Mouse (Mus musculus) forebrain, embryonic 16.5 days (tissue): Measurements from ENCODE around the gene Armc9. TPM values are rescaled to one million over a fixed set of nuclear protein-coding genes. Genes with fewer than 3 reads are reported as not detected.

ENCODE experiments used
- ATAC-seq: fragments of 200-750 bp; cut with Nextera tagmentation; 2 replicates; pipeline ENCODE4 v1.8.0; 2017; ENCODE audit warnings: mild to moderate bottlenecking, moderate library complexity
- H3K27ac ChIP-seq: fragments of 300-500 bp; sonication (generic); 2 replicates; pipeline ENCODE4 v1.5.1; 2014; ENCODE audit warnings: low read length, control low read depth
- H3K27me3 ChIP-seq: fragments of 300-500 bp; sonication (generic); replicated peaks from 2 replicates; pipeline ENCODE4 v1.6.1; 2014; ENCODE audit warnings: low read length; ENCODE audit not compliant: control insufficient read depth, insufficient read depth
- H3K36me3 ChIP-seq: fragments of 300-500 bp; sonication (generic); 2 replicates; pipeline ENCODE4 v1.6.1; 2014; ENCODE audit not compliant: control insufficient read depth, insufficient read depth
- H3K4me1 ChIP-seq: fragments of 300-500 bp; sonication (generic); replicated peaks from 2 replicates; pipeline ENCODE4 v1.6.1; 2014; ENCODE audit warnings: low read length; ENCODE audit not compliant: control insufficient read depth, insufficient read depth
- H3K4me2 ChIP-seq: fragments of 300-500 bp; sonication (generic); 2 replicates; pipeline ENCODE4 v1.6.1; 2014; ENCODE audit warnings: mild to moderate bottlenecking, low read length, control low read depth
- H3K4me3 ChIP-seq: fragments of 300-500 bp; sonication (generic); replicated peaks from 2 replicates; pipeline ENCODE4 v1.5.1; 2014; ENCODE audit warnings: mild to moderate bottlenecking, low read length, control low read depth
- H3K9ac ChIP-seq: fragments of 300-500 bp; sonication (generic); replicated peaks from 2 replicates; pipeline ENCODE4 v1.6.1; 2014; ENCODE audit warnings: low read depth, low read length, control low read depth
- H3K9me3 ChIP-seq: fragments of 300-500 bp; sonication (generic); 2 replicates; pipeline ENCODE4 v1.6.1; 2016; ENCODE audit warnings: low read length; ENCODE audit not compliant: control insufficient read depth
- WGBS: fragments of 180-500 bp; shearing (Covaris S2); extraction: QIAGEN DNeasy Blood & Tissue Kit; methylation state at CpG from one replicate; pipeline ENCODE4 v1.1.7; 2014; 5-methylcytosine and 5-hydroxymethylcytosine counted together
- polyA plus RNA-seq: library from polyadenylated mRNA; unstranded; fragments of >200 nt; fragmentation: Nextera tagmentation; extraction: Ambion mirVana; gene quantifications from 2 replicates; pipeline ENCODE4 v1.2.1, GENCODE M21; 2015

The Armc9 gene
- polyA plus RNA-seq, 1 experiment from 2014 or later: 36.5 TPM

- no peak overlapping the region for H3K27ac ChIP-seq
- H3K27me3 ChIP-seq: no peaks in the 10 kb centered on the region
- no peak overlapping the region for H3K9ac ChIP-seq
- H3K36me3 ChIP-seq: peaks cover 4% of the 10 kb centered on the region; the same call in 1 of the 2 replicates
- WGBS: 88% methylated on average over 4 of the region's 4 CpGs
- H3K4me2 ChIP-seq: no peak overlapping the region
- H3K4me3 ChIP-seq: no peak overlapping the region
- ATAC-seq: no peak
- H3K9me3 ChIP-seq: no peaks in the 10 kb centered on the region
- H3K4me1 ChIP-seq: no peaks in the 10 kb centered on the region
These were observed 11.4 kb upstream of the Armc9 start for GRCm38 (mm10) chr1:86143165-86143564.

GRCm38 (mm10) chr1:86144001-86144944 is 10.3 kb upstream of the Armc9 start:
- H3K9me3 ChIP-seq: no peaks in the 10 kb centered on the region
- no peak overlapping the region for H3K4me2 ChIP-seq
- no peak for ATAC-seq
- WGBS: 76% methylated on average over 21 of the region's 21 CpGs
- H3K27ac ChIP-seq: no peak overlapping the region
- no peaks in the 10 kb centered on the region for H3K4me1 ChIP-seq
- no peak overlapping the region for H3K4me3 ChIP-seq
- peaks cover 4% of the 10 kb centered on the region; the same call in 1 of the 2 replicates for H3K36me3 ChIP-seq
- no peaks in the 10 kb centered on the region for H3K27me3 ChIP-seq
- no peak overlapping the region for H3K9ac ChIP-seq

GRCm38 (mm10) chr1:86146293-86146692 is 8.3 kb upstream of the Armc9 start:
- H3K27me3 ChIP-seq: no peaks in the 10 kb centered on the region
- H3K9ac ChIP-seq: no peak overlapping the region
- H3K4me1 ChIP-seq: no peaks in the 10 kb centered on the region
- no peak overlapping the region for H3K4me2 ChIP-seq
- WGBS: 86% methylated on average over 5 of the region's 5 CpGs
- no peaks in the 10 kb centered on the region for H3K9me3 ChIP-seq
- no peak for ATAC-seq
- H3K27ac ChIP-seq: no peak overlapping the region
- no peak overlapping the region for H3K4me3 ChIP-seq
- H3K36me3 ChIP-seq: no peaks in the 10 kb centered on the region; the same call in 1 of the 2 replicates

GRCm38 (mm10) chr1:86147557-86147956 is 7.0 kb upstream of the Armc9 start:
- Histone ChIP-seq H3K4me2 (no peak overlapping the region), H3K27ac (no peak overlapping the region), H3K4me3 (no peak overlapping the region), H3K4me1 (no peaks in the 10 kb centered on the region), H3K27me3 (no peaks in the 10 kb centered on the region), H3K9ac (no peak overlapping the region), H3K9me3 (no peaks in the 10 kb centered on the region), H3K36me3 (no peaks in the 10 kb centered on the region)
- ATAC-seq: no peak
- 85% methylated on average over 5 of the region's 5 CpGs for WGBS

- no peak for ATAC-seq
- 82% methylated on average over 9 of the region's 9 CpGs for WGBS
These were observed 6.4 kb upstream of the Armc9 start for GRCm38 (mm10) chr1:86148161-86148560.

GRCm38 (mm10) chr1:86150929-86151328 is 3.7 kb upstream of the Armc9 start:
- ATAC-seq: no peak
- H3K4me1 ChIP-seq: peaks cover 13% of the 10 kb centered on the region
- 86% methylated on average over 6 of the region's 6 CpGs for WGBS
- H3K36me3 ChIP-seq: no peaks in the 10 kb centered on the region
- no peaks in the 10 kb centered on the region for H3K9me3 ChIP-seq
- no peak overlapping the region for H3K27ac ChIP-seq
- H3K9ac ChIP-seq: no peak overlapping the region
- no peak overlapping the region for H3K4me3 ChIP-seq
- H3K27me3 ChIP-seq: no peaks in the 10 kb centered on the region
- no peak overlapping the region for H3K4me2 ChIP-seq

More at GRCm38 (mm10) chr1:86148161-86148560, 6.4 kb upstream of the Armc9 start:
- Histone ChIP-seq H3K4me3 (no peak overlapping the region), H3K4me2 (no peak overlapping the region), H3K27me3 (no peaks in the 10 kb centered on the region), H3K4me1 (no peaks in the 10 kb centered on the region), H3K9ac (no peak overlapping the region), H3K36me3 (no peaks in the 10 kb centered on the region), H3K9me3 (no peaks in the 10 kb centered on the region), H3K27ac (no peak overlapping the region)

- no peak for ATAC-seq
- no peak overlapping the region for H3K4me2 ChIP-seq
- H3K9me3 ChIP-seq: no peaks in the 10 kb centered on the region
- no peaks in the 10 kb centered on the region for H3K27me3 ChIP-seq
- H3K9ac ChIP-seq: no peak overlapping the region
- no peaks in the 10 kb centered on the region for H3K36me3 ChIP-seq
- no peak overlapping the region for H3K4me3 ChIP-seq
- no peak overlapping the region for H3K27ac ChIP-seq
- WGBS: 90% methylated on average over 7 of the region's 7 CpGs
- peaks cover 17% of the 10 kb centered on the region for H3K4me1 ChIP-seq
These were observed 3.2 kb upstream of the Armc9 start for GRCm38 (mm10) chr1:86151376-86151775.

- WGBS: 97% methylated on average over 1 of the region's 1 CpGs
These were observed 2.0 kb upstream of the Armc9 start for GRCm38 (mm10) chr1:86152618-86153017.

GRCm38 (mm10) chr1:86154824-86155164 is 214 bp downstream of the Armc9 start:
- Histone ChIP-seq H3K36me3 (no peaks in the 10 kb centered on the region), H3K27me3 (no peaks in the 10 kb centered on the region), H3K4me1 (peaks cover 18% of the 10 kb centered on the region), H3K4me2 (peak overlapping the region; percentile 64), H3K9me3 (no peaks in the 10 kb centered on the region), H3K9ac (peak overlapping the region; percentile 71), H3K4me3 (peak overlapping the region; percentile 66), H3K27ac (no peak overlapping the region)
- WGBS: 0% methylated on average over 18 of the region's 18 CpGs
- ATAC-seq: no peak

More at GRCm38 (mm10) chr1:86152618-86153017, 2.0 kb upstream of the Armc9 start:
- Histone ChIP-seq H3K9ac (no peak overlapping the region), H3K27ac (no peak overlapping the region), H3K4me1 (peaks cover 18% of the 10 kb centered on the region), H3K36me3 (no peaks in the 10 kb centered on the region), H3K27me3 (no peaks in the 10 kb centered on the region), H3K4me3 (no peak overlapping the region), H3K9me3 (no peaks in the 10 kb centered on the region), H3K4me2 (no peak overlapping the region)
- no peak for ATAC-seq
